Mouse (Mus musculus): Measurements from ENCODE around the gene Fabp1. TPM values are rescaled to one million over a fixed set of nuclear protein-coding genes. Genes with fewer than 3 reads are reported as not detected.
A peak's percentile ranks its signal among the peaks of the same experiment; 100 is the strongest.

Fabp1 gene
- polyA plus RNA-seq (2015; fragmentation: Nextera tagmentation; extraction: Ambion mirVana) = 0.45 and 0.46 TPM in 2 replicates

- Histone ChIP-seq H3K9me3 (no peaks in the 10 kb centered on the region), H3K27me3 (replicated peaks) (no peaks in the 10 kb centered on the region), H3K27ac (no peak within 1 kb of the TSS), H3K4me1 (no peaks in the 10 kb centered on the region), H3K4me2 (no peak within 1 kb of the TSS), H3K4me3 (no peak within 1 kb of the TSS), H3K36me3 (replicated peaks) (no peaks in the 10 kb centered on the region), H3K9ac (no peak within 1 kb of the TSS)
- WGBS = 86% methylated on average over 4 of the region's 4 CpGs
- ATAC-seq (replicated peaks) = no peak
Observed at GRCm38 (mm10) chr6:71199612-71200011, at the start of gene Fabp1. Gene Fabp1, plus strand, starts transcription at chr6:71199827.

- Histone ChIP-seq H3K9ac (no peak overlapping the region), H3K27me3 (replicated peaks) (no peaks in the 10 kb centered on the region), H3K27ac (no peak overlapping the region), H3K4me2 (no peak overlapping the region), H3K4me1 (no peaks in the 10 kb centered on the region), H3K4me3 (no peak overlapping the region), H3K9me3 (no peaks in the 10 kb centered on the region), H3K36me3 (replicated peaks) (no peaks in the 10 kb centered on the region)
- WGBS = 22% methylated on average over 10 of the region's 10 CpGs
- no peak for ATAC-seq (replicated peaks)
Observed at GRCm38 (mm10) chr6:71151098-71151497, 48.5 kb upstream of the Fabp1 start.

- no peaks in the 10 kb centered on the region for H3K4me1 ChIP-seq
- no peaks in the 10 kb centered on the region for H3K9me3 ChIP-seq
- no peak overlapping the region for H3K9ac ChIP-seq
- H3K4me3 ChIP-seq = no peak overlapping the region
- no peaks in the 10 kb centered on the region for H3K27me3 ChIP-seq (replicated peaks)
- no peaks in the 10 kb centered on the region for H3K36me3 ChIP-seq (replicated peaks)
- 91% methylated on average over 4 of the region's 4 CpGs for WGBS
- no peak overlapping the region for H3K27ac ChIP-seq
- ATAC-seq (replicated peaks) = no peak
- H3K4me2 ChIP-seq = no peak overlapping the region
Observed at GRCm38 (mm10) chr6:71153486-71153885, 46.1 kb upstream of the Fabp1 start.

- no peak overlapping the region for H3K4me3 ChIP-seq
- H3K4me2 ChIP-seq = no peak overlapping the region
- H3K9ac ChIP-seq = no peak overlapping the region
- H3K36me3 ChIP-seq (replicated peaks) = no peaks in the 10 kb centered on the region
- no peaks in the 10 kb centered on the region for H3K4me1 ChIP-seq
- H3K27me3 ChIP-seq (replicated peaks) = no peaks in the 10 kb centered on the region
- no peaks in the 10 kb centered on the region for H3K9me3 ChIP-seq
- H3K27ac ChIP-seq = no peak overlapping the region
- WGBS = 85% methylated on average over 6 of the region's 6 CpGs
- ATAC-seq (replicated peaks) = no peak
Observed at GRCm38 (mm10) chr6:71154861-71155260, 44.8 kb upstream of the Fabp1 start.

- no peaks in the 10 kb centered on the region for H3K9me3 ChIP-seq
- 76% methylated on average over 5 of the region's 5 CpGs for WGBS
- no peaks in the 10 kb centered on the region for H3K4me1 ChIP-seq
Observed at GRCm38 (mm10) chr6:71156674-71157326, 42.8 kb upstream of the Fabp1 start.

GRCm38 (mm10) chr6:71161290-71161689 is 38.3 kb upstream of the Fabp1 start:
- Histone ChIP-seq H3K27ac (no peak overlapping the region), H3K4me1 (no peaks in the 10 kb centered on the region), H3K9ac (no peak overlapping the region), H3K4me2 (no peak overlapping the region), H3K4me3 (no peak overlapping the region), H3K9me3 (no peaks in the 10 kb centered on the region), H3K36me3 (replicated peaks) (no peaks in the 10 kb centered on the region), H3K27me3 (replicated peaks) (no peaks in the 10 kb centered on the region)
- 80% methylated on average over 7 of the region's 7 CpGs for WGBS
- ATAC-seq (replicated peaks) = no peak

More at GRCm38 (mm10) chr6:71156674-71157326, 42.8 kb upstream of the Fabp1 start:
- no peak for ATAC-seq (replicated peaks)
- Histone ChIP-seq H3K9ac (no peak overlapping the region), H3K4me2 (no peak overlapping the region), H3K27me3 (replicated peaks) (no peaks in the 10 kb centered on the region), H3K4me3 (no peak overlapping the region), H3K27ac (no peak overlapping the region), H3K36me3 (replicated peaks) (no peaks in the 10 kb centered on the region)

GRCm38 (mm10) chr6:71162269-71162668 is 37.4 kb upstream of the Fabp1 start:
- Histone ChIP-seq H3K27me3 (replicated peaks) (no peaks in the 10 kb centered on the region), H3K36me3 (replicated peaks) (no peaks in the 10 kb centered on the region), H3K4me1 (no peaks in the 10 kb centered on the region), H3K27ac (no peak overlapping the region), H3K4me2 (no peak overlapping the region), H3K9me3 (no peaks in the 10 kb centered on the region), H3K4me3 (no peak overlapping the region), H3K9ac (no peak overlapping the region)
- no peak for ATAC-seq (replicated peaks)
- WGBS = 68% methylated on average over 4 of the region's 4 CpGs

GRCm38 (mm10) chr6:71164394-71164793 is 35.2 kb upstream of the Fabp1 start:
- H3K4me1 ChIP-seq = no peaks in the 10 kb centered on the region
- no peak overlapping the region for H3K27ac ChIP-seq
- no peak overlapping the region for H3K4me3 ChIP-seq
- H3K4me2 ChIP-seq = no peak overlapping the region
- WGBS = 33% methylated on average over 6 of the region's 6 CpGs
- no peak overlapping the region for H3K9ac ChIP-seq
- no peaks in the 10 kb centered on the region for H3K27me3 ChIP-seq (replicated peaks)
- no peaks in the 10 kb centered on the region for H3K9me3 ChIP-seq
- ATAC-seq (replicated peaks) = no peak
- no peaks in the 10 kb centered on the region for H3K36me3 ChIP-seq (replicated peaks)

GRCm38 (mm10) chr6:71166551-71167169 is 33.0 kb upstream of the Fabp1 start:
- ATAC-seq (replicated peaks) = peak; percentile 56
- Histone ChIP-seq H3K27me3 (replicated peaks) (no peaks in the 10 kb centered on the region), H3K4me3 (no peak overlapping the region), H3K4me1 (no peaks in the 10 kb centered on the region), H3K27ac (no peak overlapping the region), H3K36me3 (replicated peaks) (no peaks in the 10 kb centered on the region), H3K9ac (no peak overlapping the region), H3K9me3 (no peaks in the 10 kb centered on the region), H3K4me2 (no peak overlapping the region)
- 49% methylated on average over 6 of the region's 6 CpGs for WGBS

GRCm38 (mm10) chr6:71172812-71173580 is 26.6 kb upstream of the Fabp1 start:
- no peak overlapping the region for H3K4me2 ChIP-seq
- WGBS = 90% methylated on average over 10 of the region's 10 CpGs
- H3K4me3 ChIP-seq = no peak overlapping the region
- ATAC-seq (replicated peaks) = no peak
- no peaks in the 10 kb centered on the region for H3K27me3 ChIP-seq (replicated peaks)
- H3K9me3 ChIP-seq = no peaks in the 10 kb centered on the region
- no peak overlapping the region for H3K27ac ChIP-seq
- no peak overlapping the region for H3K9ac ChIP-seq
- H3K36me3 ChIP-seq (replicated peaks) = no peaks in the 10 kb centered on the region
- H3K4me1 ChIP-seq = no peaks in the 10 kb centered on the region

- Histone ChIP-seq H3K4me3 (no peak overlapping the region), H3K9me3 (no peaks in the 10 kb centered on the region), H3K36me3 (replicated peaks) (no peaks in the 10 kb centered on the region), H3K27me3 (replicated peaks) (no peaks in the 10 kb centered on the region), H3K27ac (no peak overlapping the region), H3K4me2 (no peak overlapping the region), H3K9ac (no peak overlapping the region), H3K4me1 (no peaks in the 10 kb centered on the region)
- no peak for ATAC-seq (replicated peaks)
- 96% methylated on average over 1 of the region's 1 CpGs for WGBS
Observed at GRCm38 (mm10) chr6:71180596-71180995, 19.0 kb upstream of the Fabp1 start.

- Histone ChIP-seq H3K27ac (no peak overlapping the region), H3K9ac (no peak overlapping the region), H3K4me2 (no peak overlapping the region), H3K4me1 (no peaks in the 10 kb centered on the region), H3K9me3 (no peaks in the 10 kb centered on the region), H3K27me3 (replicated peaks) (no peaks in the 10 kb centered on the region), H3K36me3 (replicated peaks) (no peaks in the 10 kb centered on the region), H3K4me3 (no peak overlapping the region)
- ATAC-seq (replicated peaks) = no peak
- WGBS = 89% methylated on average over 7 of the region's 7 CpGs
Observed at GRCm38 (mm10) chr6:71184941-71185604, 14.6 kb upstream of the Fabp1 start.
